Mouse (Mus musculus) gastrocnemius, postnatal 36 days (tissue): ENCODE results near the gene Ahnak. TPM values are rescaled to one million over a fixed set of nuclear protein-coding genes. Genes with fewer than 3 reads are reported as not detected.
"Not testable (repeated sequence)": the region's sequence is repeated elsewhere in the genome, so short reads cannot be mapped to it uniquely, and the experiment has no call there.

ENCODE experiments used
- DNase-seq, 2 experiments: peaks; one replicate each; pipeline ENCODE4 v3.0.0; 2022
- intact Hi-C: fragments of 180-260 bp; cut with DNase I; formaldehyde crosslinking; loops from one replicate; pipeline ENCODE4 v1.15.1; 2025
- total RNA-seq, 2 experiments: library from RNA; stranded (reverse); gene quantifications; 2 replicates each; pipeline ENCODE4 v1.2.3; 2021

Gene Ahnak
- total RNA-seq, 2 experiments from 2014 or later = 171 to 208 TPM

DNA sequence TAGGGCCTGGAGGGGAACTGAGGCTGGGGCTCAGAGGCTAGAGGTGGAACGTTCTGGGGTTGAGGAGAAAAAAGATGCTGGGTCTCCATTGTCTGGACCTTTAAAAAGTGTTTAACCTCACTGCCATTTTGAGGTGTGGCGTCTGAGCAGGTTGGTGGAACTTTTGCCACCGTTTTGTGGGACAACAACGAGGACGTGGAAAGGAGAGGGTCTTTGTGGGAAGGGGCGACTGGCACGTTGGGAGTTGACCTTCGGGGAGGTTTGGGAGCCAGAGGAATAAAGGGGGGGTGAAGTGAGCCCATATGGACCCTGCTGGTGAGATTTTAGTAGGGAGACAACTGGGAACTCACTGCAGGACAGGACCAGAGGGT, 21.7 kb upstream of the Ahnak start:
- intact Hi-C loops = no loop called here

DNA sequence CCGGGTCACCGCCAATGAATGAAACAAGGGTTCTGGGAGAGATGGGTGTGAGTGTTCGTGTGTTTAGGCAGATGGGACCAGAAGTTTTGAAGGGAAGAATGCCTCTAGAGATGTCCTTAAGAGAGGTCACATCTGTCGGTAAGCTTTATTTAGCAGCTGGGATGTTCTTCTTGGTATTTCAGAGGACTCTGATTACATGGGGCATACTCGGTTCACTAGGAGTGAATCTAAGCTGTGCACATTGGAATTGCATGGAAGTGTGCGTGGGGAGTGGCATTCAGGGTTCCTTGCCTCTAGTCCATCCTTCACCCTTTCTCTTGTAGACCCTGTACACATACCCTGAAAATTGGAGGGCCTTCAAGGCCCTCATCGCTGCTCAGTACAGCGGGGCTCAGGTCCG, 21.2 kb upstream of the Ahnak start:
- intact Hi-C loops = no loop called here
- DNase-seq = no peak

More for the DNA sequence above, 21.7 kb upstream of the Ahnak start:
- DNase-seq = no peak

DNA sequence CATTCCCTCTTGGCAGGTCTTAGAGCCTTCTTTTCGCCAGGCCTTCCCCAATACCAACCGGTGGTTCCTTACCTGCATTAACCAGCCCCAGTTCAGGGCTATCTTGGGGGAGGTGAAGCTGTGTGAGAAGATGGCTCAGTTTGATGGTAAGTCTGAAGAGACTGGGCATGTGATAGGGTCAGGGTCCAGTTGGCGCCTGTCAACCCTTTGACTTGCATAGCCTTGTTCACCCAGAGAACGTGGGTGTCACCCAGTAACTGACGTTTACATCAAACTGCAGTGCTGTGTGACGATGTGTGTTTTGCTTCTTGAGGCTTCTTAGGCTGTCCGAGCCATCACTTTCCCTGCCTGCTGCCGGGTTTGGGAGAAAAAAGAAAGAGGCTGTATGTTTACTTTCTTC, 16.6 kb upstream of the Ahnak start:
- intact Hi-C loops, DNase-seq: not testable (repeated sequence)

DNA sequence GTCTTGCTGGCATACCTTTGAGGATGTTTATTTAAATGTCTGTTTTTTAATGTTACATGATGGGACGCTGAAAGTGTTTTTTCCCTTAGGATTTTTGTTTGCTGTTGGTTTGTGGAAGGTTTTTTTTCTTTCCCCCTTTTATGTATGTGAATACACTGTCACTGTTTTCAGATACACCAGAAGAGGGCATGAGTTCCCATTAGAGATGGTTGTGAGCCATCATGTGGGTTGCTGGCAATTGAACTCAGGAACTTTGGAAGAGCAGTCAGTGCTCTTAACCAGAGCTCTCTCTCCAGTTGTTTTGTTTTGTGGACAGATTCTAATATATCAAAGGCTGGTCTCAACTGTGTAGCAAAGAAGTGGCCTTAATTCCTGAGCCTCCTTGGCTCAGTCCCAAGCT, 14.4 kb upstream of the Ahnak start:
- intact Hi-C loops = no loop called here
- DNase-seq = no peak

DNA sequence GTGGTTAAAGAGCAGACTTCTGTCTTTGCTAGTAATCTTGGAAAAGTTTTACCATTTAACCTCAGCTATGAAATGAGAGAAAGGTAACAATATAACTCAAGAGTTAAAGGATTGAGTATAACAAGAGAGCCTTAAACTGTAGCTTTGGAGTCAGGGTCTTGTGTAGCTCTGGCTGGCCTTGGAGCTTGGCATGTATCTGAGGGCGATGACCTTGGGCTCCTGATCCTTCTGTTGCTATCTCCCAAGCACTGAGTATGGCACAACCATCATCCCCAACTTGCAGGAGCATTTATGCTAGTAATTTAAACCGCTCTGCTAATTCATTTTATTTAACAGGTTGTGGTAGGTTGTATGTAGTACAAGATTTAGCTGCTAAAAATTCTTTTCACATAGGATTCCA, 13.6 kb upstream of the Ahnak start:
- intact Hi-C loops = no loop called here
- no peak for DNase-seq

DNA sequence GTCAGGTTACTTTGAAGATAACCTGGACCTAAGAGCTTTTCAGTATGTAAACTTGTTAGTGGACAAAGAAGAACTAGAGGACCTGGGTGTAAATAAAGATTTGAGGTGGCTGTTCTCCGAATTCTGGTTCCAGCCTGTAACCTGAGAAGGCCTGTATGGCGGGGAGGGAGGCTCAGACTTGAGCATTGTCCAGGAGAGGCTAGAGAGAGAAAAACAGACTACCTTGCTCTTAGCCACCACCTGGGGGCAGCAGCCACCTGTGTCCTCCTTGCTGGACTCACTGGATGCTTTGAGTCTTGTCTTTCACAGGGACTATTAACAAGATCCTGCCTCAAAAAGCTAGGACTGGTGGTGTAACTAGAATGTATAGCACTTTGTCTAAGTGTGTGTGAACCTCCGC, 12.5 kb upstream of the Ahnak start:
- intact Hi-C loops = no loop called here
- no peak for DNase-seq

DNA sequence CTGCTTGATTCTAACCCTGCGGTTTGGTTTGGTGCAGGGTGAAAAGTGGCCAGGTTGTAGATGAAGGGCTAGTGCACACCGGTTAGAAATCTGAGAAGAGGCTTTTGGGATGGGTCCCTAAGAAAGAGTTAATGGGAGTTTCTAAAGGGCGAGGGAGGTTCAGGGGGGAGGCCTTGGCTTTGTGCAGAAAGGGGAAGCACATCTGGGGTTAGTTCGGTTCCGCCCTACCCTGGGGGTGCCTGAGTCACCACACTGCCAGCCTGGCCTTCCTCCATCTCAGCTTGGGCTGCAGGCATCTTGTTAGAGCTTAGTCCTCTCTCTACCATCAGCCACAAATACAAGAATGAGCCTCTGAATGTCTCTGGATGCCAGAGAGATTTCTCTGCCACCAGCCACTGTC, 8.3 kb upstream of the Ahnak start:
- no peak for DNase-seq

DNA sequence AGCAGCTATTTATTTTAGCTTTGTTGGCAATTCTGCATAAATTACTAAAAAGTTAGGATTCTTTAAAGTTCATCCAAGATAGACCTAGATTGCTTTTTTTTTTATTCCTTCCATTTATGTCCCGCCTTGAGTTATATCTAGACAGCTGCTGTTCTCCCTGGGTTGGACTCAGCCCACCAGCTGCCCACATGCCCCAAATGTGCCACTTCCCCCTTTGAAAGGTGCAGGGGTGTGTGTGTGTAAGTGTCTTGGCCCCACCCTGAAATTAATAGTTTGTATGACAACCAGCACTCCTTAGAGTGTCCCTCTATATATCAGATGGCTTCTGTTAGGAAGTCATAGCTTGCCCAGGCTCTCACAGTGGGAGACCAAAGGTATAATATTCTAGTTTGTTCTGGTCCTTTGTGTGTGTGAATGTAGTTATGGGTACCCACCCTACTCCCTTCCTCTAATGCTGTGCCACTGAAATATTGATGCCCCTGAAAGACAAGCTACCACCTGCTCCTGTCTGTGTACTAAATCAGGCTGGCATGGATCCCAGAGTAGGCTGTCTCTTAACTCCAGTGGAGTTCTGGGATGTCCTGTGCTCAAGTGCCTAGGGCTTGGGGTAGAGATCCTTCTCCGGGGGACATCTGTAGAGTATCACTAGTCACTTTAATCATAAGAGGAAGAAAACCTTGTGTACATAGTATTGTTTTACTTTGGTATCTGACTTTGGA, 7.5 kb upstream of the Ahnak start:
- intact Hi-C loops = no loop called here
- DNase-seq = peak in 1 of 2 experiments; percentile 58

More for the DNA sequence above, 8.3 kb upstream of the Ahnak start:
- intact Hi-C loops = no loop called here

DNA sequence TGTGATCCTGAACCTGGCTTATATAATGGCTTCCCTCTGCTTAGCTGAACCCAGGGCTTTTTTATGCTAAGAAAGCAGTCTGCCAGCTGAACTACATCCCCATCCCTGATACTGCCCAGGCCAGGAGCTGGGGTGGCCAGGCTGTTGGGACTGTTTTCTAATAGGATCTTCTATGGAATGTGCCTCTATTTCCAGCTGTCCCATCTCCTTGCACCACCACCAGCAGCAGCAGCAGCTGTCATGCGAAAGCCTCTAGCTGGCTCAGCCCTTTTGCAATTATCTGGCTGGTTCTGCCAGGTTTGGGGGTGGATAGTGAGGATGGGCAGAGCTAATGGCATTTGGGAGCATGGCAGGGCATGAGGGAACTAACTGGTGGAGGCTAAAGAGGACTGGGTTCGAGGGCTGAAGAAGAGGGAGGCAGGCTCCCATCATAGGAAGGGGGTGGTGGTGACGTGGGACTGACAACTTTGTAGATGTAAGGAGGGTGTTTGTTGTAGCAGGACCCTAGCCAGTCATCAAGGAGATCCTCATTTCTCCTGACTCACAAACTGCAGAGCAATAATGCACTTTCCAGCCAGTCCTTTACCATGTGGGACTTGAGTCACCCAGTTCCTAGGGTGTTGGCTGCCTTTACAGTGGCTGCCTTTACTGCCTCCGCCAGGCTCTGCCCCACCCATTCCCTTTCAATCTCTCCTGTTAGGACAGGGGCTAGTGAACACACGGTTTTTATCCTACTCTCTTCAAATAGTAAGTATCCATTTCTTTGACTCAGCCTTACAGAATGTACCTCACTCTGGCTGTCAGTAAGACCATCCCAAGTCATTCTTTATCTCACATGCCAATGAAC, 6.6 kb upstream of the Ahnak start:
- DNase-seq = no peak
- intact Hi-C loops = no loop called here

DNA sequence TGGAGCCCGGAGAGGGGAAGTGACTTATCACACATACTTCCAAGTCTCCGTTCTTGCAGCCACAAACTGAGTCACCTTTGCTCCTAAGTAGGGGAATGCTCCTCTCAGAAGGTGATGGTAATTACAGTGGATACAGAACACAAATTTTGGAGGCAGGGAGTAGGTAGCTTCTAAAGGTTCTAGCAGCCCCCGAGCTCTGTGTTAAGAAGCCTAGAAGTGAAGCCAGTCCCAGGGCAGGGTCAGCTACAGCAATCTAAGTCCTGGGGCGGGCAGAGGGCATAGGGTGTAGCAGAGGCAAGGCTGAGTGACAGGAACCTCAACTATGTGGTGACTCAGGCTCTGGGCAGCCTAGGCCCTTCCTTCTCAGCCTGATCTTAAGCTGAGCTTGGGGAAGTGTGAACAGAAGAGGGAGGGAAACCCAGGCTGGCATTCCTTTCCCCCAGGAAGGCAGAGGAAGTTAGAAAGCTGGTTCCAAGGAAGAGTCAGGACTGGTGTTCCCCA, 5.9 kb upstream of the Ahnak start:
- DNase-seq = peak in 1 of 2 experiments; percentile 54
- intact Hi-C loops = no loop called here

DNA sequence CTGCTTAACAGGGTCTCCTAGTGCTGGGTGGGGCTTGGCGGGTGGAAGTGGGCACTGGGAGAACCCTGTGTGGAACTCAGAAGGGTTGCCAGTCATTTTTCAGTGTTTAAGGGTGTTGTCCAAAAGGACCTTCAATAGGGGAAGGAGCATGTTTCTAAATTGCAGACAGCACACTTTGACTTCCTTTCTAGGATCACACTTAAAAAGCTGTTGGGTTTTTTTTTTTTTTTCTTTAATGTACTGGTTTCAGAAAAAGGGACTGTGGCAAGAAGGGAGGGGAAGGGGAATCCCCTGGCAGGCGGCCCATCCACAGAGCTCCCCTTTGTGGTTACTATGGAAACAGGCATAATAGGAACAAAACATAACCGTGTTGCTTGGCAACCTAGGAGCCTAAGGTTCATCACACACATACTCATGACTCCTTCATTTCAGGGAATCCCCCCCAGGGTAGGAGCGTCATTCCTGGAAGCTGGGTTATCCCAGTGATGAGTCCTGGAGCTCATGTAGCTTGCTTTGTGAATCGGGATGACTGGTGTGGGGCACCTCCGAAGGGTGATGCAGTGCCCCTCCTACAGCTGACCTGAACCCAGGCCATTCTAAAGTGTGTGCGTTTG, 4.7 kb upstream of the Ahnak start:
- peak in 1 of 2 experiments; percentile 61 for DNase-seq
- intact Hi-C loops = no loop called here

DNA sequence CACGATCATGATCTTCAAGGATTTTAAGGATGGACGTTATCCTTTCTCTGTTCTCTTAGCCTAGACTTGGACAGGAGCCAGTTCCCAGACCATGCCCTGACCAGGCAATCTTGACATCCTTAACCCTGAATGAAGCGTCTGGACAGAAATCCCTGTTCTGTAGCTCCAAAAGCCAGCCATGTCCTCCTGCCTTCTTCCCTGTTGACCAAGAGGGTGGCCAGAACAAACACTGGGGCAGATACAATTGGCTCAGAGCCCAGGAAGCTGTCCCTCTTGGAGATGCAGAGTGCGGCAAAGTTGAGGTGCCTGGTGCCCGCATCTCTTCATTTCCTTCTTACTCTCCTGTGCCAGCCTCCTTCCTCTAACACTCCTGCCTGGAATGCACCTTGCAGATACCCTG, 3.2 kb upstream of the Ahnak start:
- DNase-seq = no peak
- intact Hi-C loops = no loop called here

DNA sequence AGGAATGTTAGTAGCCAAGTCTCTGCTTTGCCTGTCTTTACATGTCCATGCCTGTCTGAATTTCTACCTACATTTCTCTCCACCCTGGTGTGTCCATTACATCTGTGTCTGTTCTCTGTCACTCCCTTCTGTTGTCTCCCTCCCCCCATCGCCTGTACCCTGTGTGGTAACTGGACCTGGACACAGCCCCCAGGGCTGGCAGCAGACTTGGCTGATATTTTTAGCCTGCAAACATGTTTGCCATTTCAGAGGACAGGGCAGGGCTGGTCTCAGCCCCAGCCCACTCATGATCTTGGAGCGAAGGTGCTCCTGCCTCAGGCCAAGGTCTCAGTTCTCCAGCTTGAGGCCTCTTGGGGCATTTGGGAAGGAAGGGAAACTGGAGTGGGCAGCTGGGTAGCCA, 1.3 kb upstream of the Ahnak start:
- DNase-seq = peak in 1 of 2 experiments; percentile 66
- intact Hi-C loops = no loop called here

DNA sequence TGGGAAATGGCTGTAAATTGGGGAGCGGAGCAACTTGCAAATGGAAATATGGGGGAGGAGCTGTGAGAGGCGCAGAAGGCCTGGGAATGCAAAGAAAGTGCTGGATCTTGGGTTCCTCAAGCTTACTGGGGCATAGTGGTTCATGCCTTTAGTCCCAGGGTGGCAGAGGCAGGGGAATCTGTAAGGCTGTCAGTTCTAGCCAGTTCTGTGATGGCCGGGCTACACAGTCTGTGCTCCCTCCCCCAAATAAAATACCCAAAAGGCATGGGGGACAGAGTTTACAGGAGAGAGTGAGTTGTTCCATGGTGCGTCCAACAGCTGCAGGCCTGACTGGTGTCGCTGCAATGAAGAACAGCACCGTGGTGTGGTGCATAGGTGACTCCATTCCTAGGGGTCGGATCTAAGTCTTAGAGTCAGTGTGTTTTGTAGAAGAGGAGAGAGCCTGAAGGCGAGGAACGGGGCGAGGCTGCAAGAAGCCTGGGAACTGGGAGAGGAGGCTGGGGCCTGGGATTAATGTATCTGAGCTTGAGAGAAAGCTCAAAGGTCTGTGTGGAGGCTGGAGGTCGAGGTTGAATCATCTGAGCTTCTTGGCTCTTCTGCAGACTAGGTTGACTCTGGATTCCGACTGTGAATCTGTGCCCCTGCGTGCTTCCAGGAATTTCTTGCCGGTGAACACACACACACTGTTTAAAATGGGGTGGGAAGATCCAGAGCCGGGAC, 578 bp upstream of the Ahnak start:
- intact Hi-C loops = no loop called here
- DNase-seq = peak in 1 of 2 experiments; percentile 47

DNA sequence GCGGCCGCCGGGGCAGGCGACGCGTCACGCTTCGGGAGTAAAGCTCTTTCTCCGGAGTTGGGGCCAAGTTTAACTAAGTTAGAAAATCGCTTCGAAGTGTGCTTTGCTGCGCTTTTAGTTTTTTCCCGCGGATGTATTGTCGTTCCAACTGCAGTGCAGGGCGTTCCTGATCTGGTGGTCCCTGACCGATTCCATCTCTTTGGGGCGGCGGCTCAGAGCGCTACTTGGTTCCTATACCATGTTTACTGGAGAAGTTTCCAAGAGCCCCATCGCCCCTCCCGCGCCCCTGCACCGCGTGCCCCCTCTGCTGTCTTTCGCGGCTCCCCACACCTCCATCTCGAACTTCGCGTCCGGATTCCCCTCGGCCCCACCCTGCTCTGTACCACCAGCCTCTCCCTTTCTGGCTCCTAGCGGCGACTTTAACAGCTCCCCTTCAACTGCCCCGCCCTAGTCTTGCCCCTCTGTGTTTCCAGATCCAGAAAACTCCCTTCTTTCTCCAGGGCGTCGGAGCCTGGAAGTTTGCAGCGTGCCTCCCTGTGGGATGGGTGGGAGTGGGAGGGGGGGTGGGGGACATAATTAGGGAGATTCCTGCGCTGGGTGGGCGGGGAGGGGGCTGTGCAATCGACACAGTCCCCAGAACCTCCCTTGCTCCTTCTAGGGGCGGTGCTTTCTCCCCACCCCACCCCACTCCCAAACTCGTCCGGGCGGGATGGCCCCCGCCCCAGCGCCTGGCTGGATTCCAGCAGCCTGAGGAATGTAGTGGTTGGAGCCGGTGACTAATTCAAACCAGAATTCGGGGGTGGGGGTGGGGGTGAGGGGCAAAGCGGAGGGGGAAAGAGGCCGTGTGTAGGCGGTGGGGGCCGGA, 715 bp downstream of the Ahnak start:
- intact Hi-C loops = loop anchor here (5.0 kb wide), 1 partner anchor 93 kb away; no protein-coding TSS in a partner anchor
- peak; percentile 87 to 94 for DNase-seq

DNA sequence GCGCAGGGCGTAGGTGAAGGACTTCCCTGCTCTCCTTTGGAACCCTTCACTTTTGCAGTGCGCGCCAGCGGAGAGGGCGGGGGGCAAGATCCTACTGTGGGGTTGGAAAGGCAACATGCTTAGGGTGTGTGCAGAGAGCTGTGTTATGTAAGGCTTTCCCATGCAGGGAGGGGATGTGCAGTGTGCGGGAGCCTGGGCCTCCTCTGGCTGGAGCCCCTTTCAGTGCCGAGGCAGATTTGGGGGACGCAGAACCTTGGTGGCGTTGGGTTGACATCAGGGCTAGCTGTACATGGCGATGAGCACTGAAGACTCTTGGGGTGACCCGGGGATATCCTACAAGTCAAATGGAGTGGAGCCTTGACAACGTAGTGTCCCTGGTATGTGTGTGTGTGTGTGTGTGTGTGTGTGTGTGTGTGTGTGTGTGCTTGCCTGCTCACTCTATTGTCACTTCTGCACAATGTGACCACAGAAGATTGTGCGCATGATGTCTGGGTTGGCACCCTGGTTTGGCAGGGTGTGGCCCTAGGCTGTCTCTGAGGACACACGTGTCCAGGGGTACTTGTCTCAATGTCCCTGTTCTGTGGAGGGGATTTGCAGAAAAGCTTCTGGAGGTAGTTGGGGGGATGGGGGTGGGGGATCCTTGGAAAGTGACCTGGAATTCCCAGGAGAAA, 1.5 kb downstream of the Ahnak start:
- intact Hi-C loops = loop anchor here (5.0 kb wide), 1 partner anchor 92 kb away; no protein-coding TSS in a partner anchor

DNA sequence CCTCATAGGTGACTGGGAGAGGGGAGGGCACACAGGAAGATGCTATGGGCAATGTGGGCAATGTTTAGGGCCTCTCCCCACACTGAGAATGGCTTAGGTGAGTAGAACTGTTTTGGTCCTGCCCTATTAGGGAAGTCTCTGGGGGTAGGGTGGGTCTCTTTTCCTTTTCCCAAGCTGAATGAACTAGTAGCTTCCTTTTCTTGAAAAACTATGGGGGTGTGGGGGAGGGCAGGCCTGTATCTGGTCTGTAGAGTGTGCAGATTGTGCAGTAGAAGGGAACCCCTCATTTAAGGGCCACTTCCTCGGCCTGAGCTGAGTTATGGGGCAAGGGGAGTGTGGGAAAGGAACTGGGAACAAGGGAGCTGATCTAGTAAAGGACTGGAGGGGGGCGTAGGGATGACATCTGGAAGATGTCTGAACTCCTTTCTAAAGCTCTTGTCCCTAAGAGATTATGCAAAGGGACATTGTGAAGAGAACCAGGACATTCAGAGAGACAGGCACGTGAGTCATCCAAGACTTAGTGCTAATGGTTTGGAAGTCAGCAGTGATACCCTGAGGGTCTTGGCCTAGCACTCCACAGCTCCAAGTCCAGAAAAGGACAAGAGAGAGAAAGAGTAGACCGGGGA, 2.3 kb downstream of the Ahnak start:
- DNase-seq = no peak
- intact Hi-C loops = loop anchor here (5.0 kb wide), 1 partner anchor 91 kb away; no protein-coding TSS in a partner anchor

More for the DNA sequence above, 1.5 kb downstream of the Ahnak start:
- DNase-seq = no peak
